26 mouse cellular contexts compared by ENCODE assay signal in the genomic region with DNA sequence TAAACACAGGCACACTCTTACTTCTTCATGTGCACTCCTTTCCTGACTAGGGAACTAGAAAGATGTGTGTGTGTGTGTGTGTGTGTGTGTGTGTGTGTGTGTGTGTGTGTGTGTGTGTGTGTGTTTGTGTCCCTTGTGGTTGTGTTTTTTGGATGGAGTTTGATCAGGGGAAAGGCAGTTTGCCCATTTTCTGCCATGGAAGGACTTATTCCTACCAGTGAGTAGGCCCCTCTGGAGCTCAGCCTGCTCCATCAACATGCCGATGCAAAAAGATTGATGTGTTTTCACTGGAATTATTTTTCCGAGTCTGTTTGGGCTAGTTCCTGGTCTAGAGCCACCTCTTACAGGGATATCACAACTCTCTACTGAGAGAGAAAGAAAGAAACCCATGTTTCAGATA.
DNase-seq lines count a peak whose midpoint lies in the region; ATAC-seq and TF ChIP-seq lines count a peak whose summit lies in the region.
"Had no signal": no experiment of that assay in that cellular context is flagged by ENCODE, and none has a peak within 500 bp of the region (broad histone marks: within the 10 kb centered on the region; RNA-seq: fewer than 3 reads in every experiment).

No protein-coding gene starts in this region.

- no peak overlapping the region for H3K27ac ChIP-seq in kidney, postnatal 0 days
- H3K27ac ChIP-seq in lung, postnatal 0 days (ENCODE audit: low read length), result no peak overlapping the region
- H3K27ac ChIP-seq: embryonic facial prominence, embryonic 15.5 days; hindbrain, embryonic 12.5 days; limb, embryonic 13.5 days; liver, embryonic 12.5 days; midbrain, embryonic 12.5 days had no signal

- H3K9ac ChIP-seq in kidney, postnatal 0 days (ENCODE audit: low read depth, low read length), result no peak overlapping the region
- H3K9ac ChIP-seq in lung, postnatal 0 days (replicated peaks; ENCODE audit: low read depth), result no peak overlapping the region
- H3K9ac ChIP-seq: embryonic facial prominence, embryonic 15.5 days; forebrain, postnatal 0 days; heart, embryonic 12.5 days; hindbrain, embryonic 12.5 days; limb, embryonic 13.5 days; liver, embryonic 12.5 days; midbrain, embryonic 12.5 days had no signal

- no peak for TF ChIP-seq EP300 in lung, postnatal 0 days (IDR thresholded peaks at IDR 0.05)

- 12% methylated on average over 2 of the region's 2 CpGs for WGBS in kidney, postnatal 0 days
- 44% methylated on average over 2 of the region's 2 CpGs for WGBS in lung, postnatal 0 days

- no peak for TF ChIP-seq CTCF in kidney, postnatal 0 days (IDR thresholded peaks at IDR 0.05; ENCODE audit: low read depth)
- no peak for TF ChIP-seq CTCF in lung, postnatal 0 days (IDR thresholded peaks at IDR 0.05)

- ATAC-seq in kidney, postnatal 0 days (replicated peaks; ENCODE audit: low FRiP score, low read depth), result no peak
- ATAC-seq in lung, postnatal 0 days, result peak; percentile 44; the same call in 1 of the 2 replicates
- ATAC-seq: activated CD4-positive, CD25-positive, alpha-beta regulatory T cell, adult 4 months; forebrain, postnatal 0 days; liver, embryonic 12.5 days had no signal

- H3K9me3 ChIP-seq in kidney, postnatal 0 days (replicated peaks; ENCODE audit: low read length), result no peaks in the 10 kb centered on the region
- H3K9me3 ChIP-seq in lung, postnatal 0 days (ENCODE audit: low read length), result no peaks in the 10 kb centered on the region
- H3K9me3 ChIP-seq: embryonic facial prominence, embryonic 15.5 days; heart, embryonic 12.5 days; hindbrain, embryonic 12.5 days; limb, embryonic 13.5 days; liver, embryonic 12.5 days; midbrain, embryonic 12.5 days had no signal

- peak; percentile 18 to 28 for DNase-seq in heart, adult 18-20 months
- no peak for DNase-seq in heart, adult 8-10 months (ENCODE audit: low spot score)
- peak; percentile 30 for DNase-seq in kidney, postnatal 0 days (ENCODE audit: low spot score)
- no peak for DNase-seq in kidney, postnatal 4 days
- DNase-seq in NIH3T3 (ENCODE audit: low read depth), result peak; percentile 81
- DNase-seq in lung, postnatal 0 days (ENCODE audit: low spot score), result no peak
- no peak for DNase-seq in T-cell, adult 2 months (ENCODE audit: low spot score)
- no peak for DNase-seq in layer of hippocampus, postnatal 25 days (ENCODE audit: extremely low spot score in 1 of 2, low spot score in 1 of 2)
- DNase-seq: adrenal gland, postnatal 10 days; B cell, adult 2 months; cerebellum, adult 2 months; cerebellum, postnatal 36 days; embryo, embryonic 11 days; forebrain, postnatal 0 days; heart, postnatal 14 days; kidney, adult 18-20 months; right cerebral cortex, postnatal 14 days had no signal

- H3K4me3 ChIP-seq in kidney, postnatal 0 days (replicated peaks; ENCODE audit: low read depth, low read length), result no peak overlapping the region
- H3K4me3 ChIP-seq in lung, postnatal 0 days (ENCODE audit: low read depth, low read length), result no peak overlapping the region
- H3K4me3 ChIP-seq: embryonic facial prominence, embryonic 15.5 days; heart, embryonic 12.5 days; hindbrain, embryonic 12.5 days; limb, embryonic 13.5 days; liver, embryonic 12.5 days; midbrain, embryonic 12.5 days had no signal

- no peaks in the 10 kb centered on the region for H3K27me3 ChIP-seq in kidney, postnatal 0 days (ENCODE audit: insufficient read depth, low read length)
- no peaks in the 10 kb centered on the region for H3K27me3 ChIP-seq in lung, postnatal 0 days (replicated peaks; ENCODE audit: insufficient read depth, low read length)
- H3K27me3 ChIP-seq: CH12.LX; embryonic facial prominence, embryonic 15.5 days; heart, embryonic 12.5 days; hindbrain, embryonic 12.5 days; limb, embryonic 13.5 days; liver, embryonic 12.5 days; midbrain, embryonic 12.5 days had no signal

- no peaks in the 10 kb centered on the region for H3K36me3 ChIP-seq in kidney, postnatal 0 days (ENCODE audit: insufficient read depth, low read length)
- H3K36me3 ChIP-seq in lung, postnatal 0 days (ENCODE audit: insufficient read depth, low read length), result no peaks in the 10 kb centered on the region
- H3K36me3 ChIP-seq: embryonic facial prominence, embryonic 15.5 days; G1E; heart, embryonic 12.5 days; hindbrain, embryonic 12.5 days; limb, embryonic 13.5 days; liver, embryonic 12.5 days; midbrain, embryonic 12.5 days had no signal

- H3K4me1 ChIP-seq in kidney, postnatal 0 days (replicated peaks; ENCODE audit: insufficient read depth, low read length), result no peaks in the 10 kb centered on the region; the same call in 1 of the 2 replicates
- H3K4me1 ChIP-seq in lung, postnatal 0 days (ENCODE audit: insufficient read depth, low read depth, low read length), result no peaks in the 10 kb centered on the region
- H3K4me1 ChIP-seq: embryonic facial prominence, embryonic 15.5 days; hindbrain, embryonic 12.5 days; liver, embryonic 12.5 days; midbrain, embryonic 12.5 days had no signal

- no peak overlapping the region for H3K4me2 ChIP-seq in kidney, postnatal 0 days (ENCODE audit: low read length)
- no peak overlapping the region for H3K4me2 ChIP-seq in lung, postnatal 0 days (replicated peaks; ENCODE audit: low read depth, low read length)
- H3K4me2 ChIP-seq: embryonic facial prominence, embryonic 15.5 days; heart, embryonic 12.5 days; hindbrain, embryonic 12.5 days; limb, embryonic 13.5 days; liver, embryonic 12.5 days; midbrain, embryonic 12.5 days had no signal

Comparison
In these comparisons a context has a peak if more than half of its experiments do, and no peak if none do; other contexts are left out.
1. DNase-seq: peak in heart, adult 18-20 months (2 of 2), kidney, postnatal 0 days (single experiment) and NIH3T3 (single experiment); none in heart, adult 8-10 months (single experiment), kidney, postnatal 4 days (0 of 2), lung, postnatal 0 days (single experiment), T-cell, adult 2 months (single experiment) and layer of hippocampus, postnatal 25 days (0 of 2).